In the genomic region with DNA sequence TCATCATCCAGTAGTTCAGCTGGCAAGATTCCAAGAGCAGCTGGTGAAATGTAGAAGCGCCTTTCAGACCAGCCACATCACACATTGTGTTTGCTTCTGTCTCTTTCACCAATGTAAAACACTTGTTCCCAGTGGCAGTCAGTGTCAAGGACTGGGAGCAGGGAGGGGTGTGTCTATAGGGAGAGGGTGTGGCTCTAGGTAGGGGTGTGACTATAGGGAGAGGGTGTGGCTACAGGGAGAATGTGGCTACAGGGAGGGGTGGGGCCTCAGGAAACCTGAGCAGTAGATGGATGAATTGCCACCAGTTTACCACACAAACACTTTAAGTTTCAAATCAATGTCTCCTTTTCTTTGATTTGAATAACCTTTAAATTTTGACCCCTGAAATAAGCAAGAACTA, we compare ENCODE assay signal across 12 mouse cellular contexts.
"Had no signal": no experiment of that assay in that cellular context is flagged by ENCODE, and none has a peak within 500 bp of the region (broad histone marks: within the 10 kb centered on the region; RNA-seq: fewer than 3 reads in every experiment).

No protein-coding gene starts in this region.

- H3K4me3 ChIP-seq: left cerebral cortex, adult 2 months; limb, embryonic 10.5 days; liver, embryonic 15.5 days; midbrain, embryonic 13.5 days; neural tube, embryonic 12.5 days had no signal

- DNase-seq: kidney, adult 18-20 months; kidney, postnatal 14 days; lung, adult 2 months; right cerebral cortex, postnatal 14 days; thymus, adult 18-20 months; thymus, postnatal 14 days had no signal

- H3K4me1 ChIP-seq: limb, embryonic 10.5 days; liver, embryonic 15.5 days; midbrain, embryonic 13.5 days; neural tube, embryonic 12.5 days had no signal

- H3K4me2 ChIP-seq: liver, embryonic 11.5 days; liver, embryonic 15.5 days; midbrain, embryonic 13.5 days; neural tube, embryonic 12.5 days had no signal

- H3K27me3 ChIP-seq: liver, embryonic 15.5 days; midbrain, embryonic 13.5 days; neural tube, embryonic 12.5 days had no signal

- ATAC-seq: midbrain, embryonic 13.5 days had no signal

- H3K27ac ChIP-seq: left cerebral cortex, adult 2 months; limb, embryonic 10.5 days; liver, embryonic 15.5 days; midbrain, embryonic 13.5 days; neural tube, embryonic 12.5 days had no signal

- H3K9ac ChIP-seq: liver, embryonic 15.5 days; midbrain, embryonic 13.5 days; neural tube, embryonic 12.5 days had no signal

- H3K36me3 ChIP-seq: limb, embryonic 10.5 days; liver, embryonic 15.5 days; midbrain, embryonic 13.5 days; neural tube, embryonic 12.5 days had no signal

- H3K9me3 ChIP-seq: limb, embryonic 10.5 days; liver, embryonic 15.5 days; midbrain, embryonic 13.5 days; neural tube, embryonic 12.5 days had no signal
